Mouse (Mus musculus): ENCODE measurements around the gene Fgfr2.

DNA sequence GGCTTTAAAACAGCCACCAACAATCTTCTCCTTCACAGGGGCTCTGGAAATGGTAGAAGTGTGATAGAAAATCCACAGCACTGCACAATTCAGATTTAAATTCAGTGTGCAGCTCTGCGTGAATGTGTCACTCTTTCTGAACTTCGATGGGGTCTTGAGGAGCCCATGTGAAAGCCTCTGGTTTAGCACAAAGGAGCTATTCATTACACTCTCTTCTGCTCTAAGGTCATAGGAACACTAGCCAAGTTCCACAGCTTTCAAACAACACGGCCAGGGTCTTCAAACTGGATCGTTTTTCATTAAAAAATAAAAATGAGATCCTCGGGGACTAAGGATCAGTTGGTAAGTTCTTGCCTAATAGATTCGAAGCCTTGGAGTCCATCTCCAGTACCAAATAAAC lies 549.9 kb downstream of the Fgfr2 start:
- TF ChIP-seq CTCF (conservative IDR thresholded peaks at IDR 0.05; ENCODE audit: low read length) (no peak), NANOG (IDR thresholded peaks at IDR 0.05; ENCODE audit: borderline replicate concordance, low read length) (no peak)

Measured in E14TG2a.4 (cell line).